Mouse (Mus musculus): ENCODE results near the gene Lrrc7.

- TF ChIP-seq CTCF (IDR thresholded peaks at IDR 0.05; ENCODE audit: low read depth) = no peak
- TF ChIP-seq EP300 (optimal IDR thresholded peaks at IDR 0.05) = no peak
Measured at GRCm38 (mm10) chr3:158272700-158273099, 289.3 kb downstream of the Lrrc7 start.
